Mouse (Mus musculus) E14TG2a.4 (cell line): ENCODE data around the gene Stk10.

Experiments used
- CTCF ChIP-seq: conservative IDR thresholded peaks from 2 replicates; pipeline ENCODE4 v1.5.1; 2014; ENCODE audit warnings: low read length
- NANOG ChIP-seq: IDR thresholded peaks from 2 replicates; pipeline ENCODE4 v1.6.1; 2014; ENCODE audit warnings: borderline replicate concordance, low read length, mixed read lengths
- POU5F1 ChIP-seq: IDR thresholded peaks from 2 replicates; pipeline ENCODE4 v1.6.1; 2014; ENCODE audit warnings: low read length, borderline replicate concordance

GRCm38 (mm10) chr11:32536954-32537353, 3.8 kb downstream of the Stk10 start:
- TF ChIP-seq CTCF = no peak
- TF ChIP-seq NANOG = peak; percentile 85; the same call in 1 of the 2 replicates
- no peak for TF ChIP-seq POU5F1
